Mouse (Mus musculus): Measurements from ENCODE around the gene Tcp10c.
"Not testable (repeated sequence)": the region's sequence is repeated elsewhere in the genome, so short reads cannot be mapped to it uniquely, and the experiment has no call there.

DNA sequence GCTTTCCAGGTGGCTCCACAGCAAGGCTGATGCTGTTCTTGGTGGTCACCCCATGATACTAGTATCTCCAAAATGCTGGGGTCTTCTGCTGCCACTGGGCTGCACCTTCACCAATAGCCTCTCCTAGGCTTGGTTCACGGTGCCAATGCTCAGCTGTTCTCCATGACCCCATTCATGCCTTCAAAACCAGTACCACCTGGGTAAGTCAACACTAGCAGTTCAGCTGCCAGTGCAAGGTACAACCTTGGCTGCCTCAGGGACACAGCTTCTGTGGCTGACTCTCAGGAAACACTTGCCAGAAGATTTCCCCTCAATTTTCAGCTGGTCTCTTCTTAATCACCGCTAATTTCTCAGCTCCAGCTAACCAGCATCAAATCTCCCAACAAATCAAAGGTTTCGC lies 24.0 kb downstream of the Tcp10c start:
- TF ChIP-seq CTCF (IDR thresholded peaks at IDR 0.05; ENCODE audit: low read depth, low read length); POLR2A (IDR thresholded peaks at IDR 0.05; ENCODE audit: borderline replicate concordance, low read depth, low read length): not testable (repeated sequence)

All from bone marrow macrophage, adult 2 months (primary cell).